Mouse (Mus musculus) limb, embryonic 12.5 days (tissue): ENCODE measurements at regions not wholly inside any gene's neighbourhood (a gene's known extent, or its start where the extent isn't known, plus 50 kb on each side); places are given as distances from the start of the nearest gene placed in this dataset.

Experiments
- ATAC-seq: fragments of 200-750 bp; cut with Nextera tagmentation; 2 replicates; pipeline ENCODE4 v1.8.0; 2017; ENCODE audit warnings: low read depth, moderate TSS enrichment; ENCODE audit not compliant: insufficient number of reproducible peaks, insufficient read depth, low FRiP score, low TSS enrichment
- H3K27ac ChIP-seq: fragments of 300-500 bp; sonication (generic); 2 replicates; pipeline ENCODE4 v1.5.1; 2016; ENCODE audit warnings: mild to moderate bottlenecking, moderate library complexity
- H3K27me3 ChIP-seq: fragments of 300-500 bp; sonication (generic); 2 replicates; pipeline ENCODE4 v1.6.1; 2016; ENCODE audit warnings: mild to moderate bottlenecking, moderate library complexity
- H3K36me3 ChIP-seq: fragments of 300-500 bp; sonication (generic); 2 replicates; pipeline ENCODE4 v1.6.1; 2016; ENCODE audit warnings: mild to moderate bottlenecking, moderate library complexity
- H3K4me1 ChIP-seq: fragments of 300-500 bp; sonication (generic); replicated peaks from 2 replicates; pipeline ENCODE4 v1.6.1; 2016
- H3K4me2 ChIP-seq: fragments of 300-500 bp; sonication (generic); 2 replicates; pipeline ENCODE4 v1.6.1; 2016; ENCODE audit warnings: mild to moderate bottlenecking, moderate library complexity
- H3K4me3 ChIP-seq: fragments of 300-500 bp; sonication (generic); replicated peaks from 2 replicates; pipeline ENCODE4 v1.5.1; 2016; ENCODE audit warnings: mild to moderate bottlenecking
- H3K9ac ChIP-seq: fragments of 300-500 bp; sonication (generic); replicated peaks from 2 replicates; pipeline ENCODE4 v1.6.1; 2016; ENCODE audit warnings: mild to moderate bottlenecking, moderate library complexity
- H3K9me3 ChIP-seq: fragments of 300-500 bp; sonication (generic); 2 replicates; pipeline ENCODE4 v1.6.1; 2016; ENCODE audit warnings: mild to moderate bottlenecking, moderate library complexity
- WGBS: fragments of 180-500 bp; shearing (Covaris S2); methylation state at CpG from one replicate; pipeline ENCODE4 v1.1.7; 2016; 5-methylcytosine and 5-hydroxymethylcytosine counted together

GRCm38 (mm10) chr15:50993121-50993520 is 2891.6 kb upstream of the Gm7489 start:
- no peaks in the 10 kb centered on the region for H3K9me3 ChIP-seq
- H3K36me3 ChIP-seq, result no peaks in the 10 kb centered on the region
- H3K4me1 ChIP-seq, result peaks cover 5% of the 10 kb centered on the region; the same call in 1 of the 2 replicates
- no peak overlapping the region for H3K27ac ChIP-seq
- H3K4me2 ChIP-seq, result no peak overlapping the region
- no peaks in the 10 kb centered on the region for H3K27me3 ChIP-seq
- H3K4me3 ChIP-seq, result no peak overlapping the region
- H3K9ac ChIP-seq, result no peak overlapping the region
- ATAC-seq, result no peak
- WGBS, result 48% methylated on average over 5 of the region's 5 CpGs

GRCm38 (mm10) chr15:50995688-50996087 is 2889.0 kb upstream of the Gm7489 start:
- Histone ChIP-seq H3K27me3 (no peaks in the 10 kb centered on the region), H3K4me1 (peaks cover 5% of the 10 kb centered on the region; the same call in 1 of the 2 replicates), H3K4me3 (no peak overlapping the region), H3K9ac (no peak overlapping the region), H3K27ac (no peak overlapping the region), H3K36me3 (no peaks in the 10 kb centered on the region), H3K4me2 (no peak overlapping the region), H3K9me3 (no peaks in the 10 kb centered on the region)
- no peak for ATAC-seq
- 85% methylated on average over 3 of the region's 3 CpGs for WGBS

GRCm38 (mm10) chr15:50996296-50996695 is 2888.4 kb upstream of the Gm7489 start:
- Histone ChIP-seq H3K27ac (no peak overlapping the region), H3K9ac (no peak overlapping the region), H3K4me2 (no peak overlapping the region), H3K27me3 (no peaks in the 10 kb centered on the region), H3K9me3 (no peaks in the 10 kb centered on the region), H3K36me3 (no peaks in the 10 kb centered on the region), H3K4me1 (peaks cover 5% of the 10 kb centered on the region; the same call in 1 of the 2 replicates), H3K4me3 (no peak overlapping the region)
- WGBS, result 92% methylated on average over 4 of the region's 4 CpGs
- no peak for ATAC-seq

GRCm38 (mm10) chr15:50997209-50997763 is 2887.4 kb upstream of the Gm7489 start:
- Histone ChIP-seq H3K36me3 (no peaks in the 10 kb centered on the region), H3K4me3 (no peak overlapping the region), H3K4me2 (no peak overlapping the region), H3K4me1 (peaks cover 5% of the 10 kb centered on the region; the same call in 1 of the 2 replicates), H3K27ac (0 out of 2 replicates have a peak overlapping the region, but pooled peaks have one; percentile 12), H3K9ac (no peak overlapping the region), H3K27me3 (no peaks in the 10 kb centered on the region), H3K9me3 (no peaks in the 10 kb centered on the region)
- WGBS, result 69% methylated on average over 11 of the region's 11 CpGs
- ATAC-seq, result no peak

- ATAC-seq, result no peak
- H3K27ac ChIP-seq, result peak overlapping the region; percentile 50; the same call in 1 of the 2 replicates
- no peaks in the 10 kb centered on the region for H3K36me3 ChIP-seq
- H3K9me3 ChIP-seq, result no peaks in the 10 kb centered on the region
- 0 out of 2 replicates have a peak, but pooled peaks cover 3% of the 10 kb centered on the region for H3K4me1 ChIP-seq
- WGBS, result 2% methylated on average over 1 of the region's 1 CpGs
- H3K9ac ChIP-seq, result no peak overlapping the region
- no peak overlapping the region for H3K4me2 ChIP-seq
- no peaks in the 10 kb centered on the region for H3K27me3 ChIP-seq
- H3K4me3 ChIP-seq, result no peak overlapping the region
These were observed 2845.7 kb upstream of the Gm7489 start for GRCm38 (mm10) chr15:51038968-51039367.

- Histone ChIP-seq H3K27me3 (no peaks in the 10 kb centered on the region), H3K9ac (no peak overlapping the region), H3K4me1 (peaks cover 13% of the 10 kb centered on the region), H3K9me3 (no peaks in the 10 kb centered on the region), H3K27ac (no peak overlapping the region), H3K4me3 (no peak overlapping the region), H3K4me2 (no peak overlapping the region), H3K36me3 (no peaks in the 10 kb centered on the region)
- WGBS, result 58% methylated on average over 10 of the region's 10 CpGs
- ATAC-seq, result no peak
These were observed 2814.2 kb upstream of the Gm7489 start for GRCm38 (mm10) chr15:51070538-51070937.

GRCm38 (mm10) chr15:51071132-51071656 is 2813.5 kb upstream of the Gm7489 start:
- no peak for ATAC-seq
- H3K27ac ChIP-seq, result no peak overlapping the region
- H3K36me3 ChIP-seq, result no peaks in the 10 kb centered on the region
- no peak overlapping the region for H3K9ac ChIP-seq
- no peak overlapping the region for H3K4me3 ChIP-seq
- H3K27me3 ChIP-seq, result no peaks in the 10 kb centered on the region
- H3K4me1 ChIP-seq, result peaks cover 13% of the 10 kb centered on the region
- H3K9me3 ChIP-seq, result no peaks in the 10 kb centered on the region
- 65% methylated on average over 10 of the region's 10 CpGs for WGBS
- H3K4me2 ChIP-seq, result no peak overlapping the region

- Histone ChIP-seq H3K9ac (no peak overlapping the region), H3K4me2 (no peak overlapping the region), H3K4me3 (no peak overlapping the region), H3K4me1 (peaks cover 13% of the 10 kb centered on the region), H3K36me3 (no peaks in the 10 kb centered on the region), H3K27me3 (no peaks in the 10 kb centered on the region), H3K9me3 (no peaks in the 10 kb centered on the region), H3K27ac (no peak overlapping the region)
- 71% methylated on average over 6 of the region's 6 CpGs for WGBS
- no peak for ATAC-seq
These were observed 2811.0 kb upstream of the Gm7489 start for GRCm38 (mm10) chr15:51073678-51074077.

- H3K9ac ChIP-seq, result no peak overlapping the region
- H3K4me3 ChIP-seq, result no peak overlapping the region
- 90% methylated on average over 7 of the region's 7 CpGs for WGBS
These were observed 2810.5 kb upstream of the Gm7489 start for GRCm38 (mm10) chr15:51074196-51074595.

GRCm38 (mm10) chr15:51083677-51084322 is 2800.9 kb upstream of the Gm7489 start:
- WGBS, result 76% methylated on average over 12 of the region's 12 CpGs
- H3K27ac ChIP-seq, result 0 out of 2 replicates have a peak overlapping the region, but pooled peaks have one; percentile 25

More at GRCm38 (mm10) chr15:51074196-51074595, 2810.5 kb upstream of the Gm7489 start:
- Histone ChIP-seq H3K36me3 (no peaks in the 10 kb centered on the region), H3K27ac (no peak overlapping the region), H3K27me3 (no peaks in the 10 kb centered on the region), H3K9me3 (no peaks in the 10 kb centered on the region), H3K4me2 (no peak overlapping the region), H3K4me1 (peaks cover 13% of the 10 kb centered on the region)
- no peak for ATAC-seq

GRCm38 (mm10) chr15:51092936-51093335 is 2791.8 kb upstream of the Gm7489 start:
- H3K36me3 ChIP-seq, result no peaks in the 10 kb centered on the region
- no peaks in the 10 kb centered on the region for H3K9me3 ChIP-seq
- WGBS, result 80% methylated on average over 7 of the region's 7 CpGs
- no peak overlapping the region for H3K9ac ChIP-seq
- no peaks in the 10 kb centered on the region; the same call in 1 of the 2 replicates for H3K4me1 ChIP-seq
- H3K27ac ChIP-seq, result no peak overlapping the region
- H3K4me3 ChIP-seq, result no peak overlapping the region
- ATAC-seq, result no peak
- no peaks in the 10 kb centered on the region for H3K27me3 ChIP-seq
- H3K4me2 ChIP-seq, result no peak overlapping the region

More at GRCm38 (mm10) chr15:51083677-51084322, 2800.9 kb upstream of the Gm7489 start:
- Histone ChIP-seq H3K36me3 (no peaks in the 10 kb centered on the region), H3K4me2 (no peak overlapping the region; the same call in 1 of the 2 replicates), H3K9ac (no peak overlapping the region), H3K4me3 (no peak overlapping the region), H3K4me1 (peaks cover 6% of the 10 kb centered on the region), H3K27me3 (no peaks in the 10 kb centered on the region), H3K9me3 (no peaks in the 10 kb centered on the region)
- no peak for ATAC-seq
